Mouse (Mus musculus) CH12.LX (cell line): Measurements from ENCODE around the gene Hdac9. TPM values are rescaled to one million over a fixed set of nuclear protein-coding genes. Genes with fewer than 3 reads are reported as not detected.

Experiments
- DNase-seq: peaks from one replicate; pipeline ENCODE4 v3.0.0-alpha.2; 2013; ENCODE audit errors: extremely low read depth
- H3K27ac ChIP-seq: 2 replicates; pipeline ENCODE4 v1.5.1; 2012; ENCODE audit warnings: low read depth, mild to moderate bottlenecking, control low read depth, moderate library complexity; ENCODE audit not compliant: insufficient read depth
- H3K27me3 ChIP-seq: replicated peaks from 2 replicates; pipeline ENCODE3; 2012; ENCODE audit warnings: inconsistent platforms
- H3K36me3 ChIP-seq, 2 experiments: replicated peaks in 1 of 2; 2 replicates each; pipeline versions ENCODE3 to v1.6.1; 2012; ENCODE audit warnings: inconsistent platforms in 1 of 2, low read length in 1 of 2, mild to moderate bottlenecking in 1 of 2, mixed read lengths in 1 of 2, moderate library complexity in 1 of 2; ENCODE audit not compliant: control insufficient read depth in 1 of 2, insufficient read depth in 1 of 2
- H3K4me1 ChIP-seq, 2 experiments: 2 replicates each; pipeline ENCODE4 v1.6.1; 2012; ENCODE audit warnings: inconsistent platforms in 1 of 2, moderate library complexity in 1 of 2; ENCODE audit not compliant: insufficient read depth in 2 of 2, control insufficient read depth in 1 of 2
- H3K4me2 ChIP-seq: 2 replicates; pipeline ENCODE4 v1.6.1; 2012; ENCODE audit warnings: low read depth, mild to moderate bottlenecking, control low read depth; ENCODE audit not compliant: poor library complexity, insufficient read depth, severe bottlenecking
- H3K4me3 ChIP-seq, 3 experiments: fragments of 150-350 bp in 1 of 3; sonication (generic) in 1 of 3; replicated peaks in 1 of 3; 2 replicates each; pipeline versions ENCODE3 to v1.5.1; 2011 to 2012; ENCODE audit warnings: low read depth in 2 of 3, low read length in 2 of 3, mild to moderate bottlenecking in 2 of 3, moderate library complexity in 2 of 3, control low read depth in 1 of 3, improper control_type of control experiment in 1 of 3, inconsistent platforms in 1 of 3, mixed read lengths in 1 of 3; ENCODE audit not compliant: poor library complexity in 1 of 3
- H3K79me2 ChIP-seq: replicated peaks from 2 replicates; pipeline ENCODE4 v1.6.1; 2012; ENCODE audit warnings: mild to moderate bottlenecking, moderate library complexity; ENCODE audit not compliant: control insufficient read depth, poor library complexity, insufficient read depth, severe bottlenecking; ENCODE audit errors: extremely low read depth
- H3K9ac ChIP-seq: 2 replicates; pipeline ENCODE4 v1.6.1; 2012; ENCODE audit warnings: low read depth, mild to moderate bottlenecking, control low read depth, moderate library complexity; ENCODE audit not compliant: insufficient read depth
- H3K9me3 ChIP-seq: replicated peaks from 2 replicates; pipeline ENCODE3; 2012; ENCODE audit warnings: low read length, inconsistent platforms, mixed read lengths
- BHLHE40 ChIP-seq: IDR thresholded peaks from 2 replicates; pipeline ENCODE4 v1.6.1; 2011; ENCODE audit warnings: mild to moderate bottlenecking, low read depth, low read length, improper control_type of control experiment
- CHD2 ChIP-seq: IDR thresholded peaks from 2 replicates; pipeline ENCODE4 v1.6.1; 2011; ENCODE audit warnings: low read length, improper control_type of control experiment
- CTCF ChIP-seq, 2 experiments: IDR thresholded peaks in 1 of 2; conservative IDR thresholded peaks in 1 of 2; 2 replicates each; pipeline ENCODE4 v1.5.1; 2011 to 2012; ENCODE audit warnings: low read depth in 2 of 2, low read length in 2 of 2, improper control_type of control experiment in 1 of 2, inconsistent platforms in 1 of 2, mild to moderate bottlenecking in 1 of 2, moderate library complexity in 1 of 2
- ELF1 ChIP-seq: IDR thresholded peaks from 2 replicates; pipeline ENCODE4 v1.6.1; 2014; ENCODE audit warnings: low read depth, mild to moderate bottlenecking, inconsistent platforms, low read length, improper control_type of control experiment
- EP300 ChIP-seq: IDR thresholded peaks from 2 replicates; pipeline ENCODE4 v1.6.1; 2011; ENCODE audit warnings: low read length, improper control_type of control experiment
- ETS1 ChIP-seq: conservative IDR thresholded peaks from 2 replicates; pipeline ENCODE4 v1.6.1; 2012; ENCODE audit warnings: low read depth, mild to moderate bottlenecking, inconsistent platforms, low read length, improper control_type of control experiment, moderate library complexity
- GABPA ChIP-seq: IDR thresholded peaks from 2 replicates; pipeline ENCODE4 v1.6.1; 2012; ENCODE audit warnings: low read depth, low read length, improper control_type of control experiment, inconsistent platforms; ENCODE audit not compliant: insufficient replicate concordance
- HCFC1 ChIP-seq: IDR thresholded peaks from 2 replicates; pipeline ENCODE4 v1.6.1; 2012; ENCODE audit warnings: low read depth, mild to moderate bottlenecking, inconsistent platforms, low read length, improper control_type of control experiment
- JUND ChIP-seq: conservative IDR thresholded peaks from 2 replicates; pipeline ENCODE4 v1.6.1; 2011; ENCODE audit warnings: low read depth, low read length, improper control_type of control experiment
- MAFK ChIP-seq: IDR thresholded peaks from 2 replicates; pipeline ENCODE4 v1.6.1; 2011; ENCODE audit warnings: low read length, improper control_type of control experiment; ENCODE audit not compliant: insufficient replicate concordance
- MXI1 ChIP-seq: IDR thresholded peaks from 2 replicates; pipeline ENCODE4 v1.6.1; 2011; ENCODE audit warnings: mild to moderate bottlenecking, low read depth, low read length, improper control_type of control experiment
- NELFE ChIP-seq: IDR thresholded peaks from 2 replicates; pipeline ENCODE4 v1.6.1; 2011; ENCODE audit warnings: low read depth, low read length, improper control_type of control experiment
- NRF1 ChIP-seq: IDR thresholded peaks from 2 replicates; pipeline ENCODE4 v1.6.1; 2014; ENCODE audit warnings: low read depth, mild to moderate bottlenecking, inconsistent platforms, low read length, improper control_type of control experiment, moderate library complexity
- POLR2A ChIP-seq: IDR thresholded peaks from 2 replicates; pipeline ENCODE4 v1.6.1; 2011; ENCODE audit warnings: low read depth, mild to moderate bottlenecking, improper control_type of control experiment, low read length
- POLR2AphosphoS2 ChIP-seq: IDR thresholded peaks from 2 replicates; pipeline ENCODE4 v1.6.1; 2011; ENCODE audit warnings: low read depth, low read length, improper control_type of control experiment
- RCOR1 ChIP-seq: conservative IDR thresholded peaks from 2 replicates; pipeline ENCODE4 v1.6.1; 2012; ENCODE audit warnings: low read depth, mild to moderate bottlenecking, inconsistent platforms, low read length, improper control_type of control experiment
- TBP ChIP-seq: conservative IDR thresholded peaks from 2 replicates; pipeline ENCODE4 v1.6.1; 2011; ENCODE audit warnings: low read depth, low read length, improper control_type of control experiment
- UBTF ChIP-seq: IDR thresholded peaks from 2 replicates; pipeline ENCODE4 v1.6.1; 2012; ENCODE audit warnings: low read depth, mild to moderate bottlenecking, inconsistent platforms, low read length, improper control_type of control experiment, moderate library complexity
- USF2 ChIP-seq: conservative IDR thresholded peaks from 2 replicates; pipeline ENCODE4 v1.6.1; 2011; ENCODE audit warnings: low read depth, low read length, improper control_type of control experiment
- ZC3H11A ChIP-seq: IDR thresholded peaks from 2 replicates; pipeline ENCODE4 v1.6.1; 2012; ENCODE audit warnings: low read depth, mild to moderate bottlenecking, inconsistent platforms, low read length, improper control_type of control experiment
- ZNF384 ChIP-seq: IDR thresholded peaks from 2 replicates; pipeline ENCODE4 v1.6.1; 2012; ENCODE audit warnings: low read depth, low read length, improper control_type of control experiment, inconsistent platforms
- dilution Hi-C: fragments of 300-500 bp; cut with MboI; formaldehyde crosslinking; loops from 2 replicates; pipeline ENCODE4 v1.14.3; 2020; ENCODE audit warnings: low sequenced_read_pairs; ENCODE audit not compliant: extremely low pct_unique_long_range_greater_than_20kb, extremely low pct_ligation_motif_present
- in situ Hi-C: fragments of 300-500 bp; cut with MboI; formaldehyde crosslinking; loops from 3 replicates; pipeline ENCODE4 v1.14.3; 2019; ENCODE audit warnings: low sequenced_read_pairs, low pct_ligation_motif_present, low pct_unique_long_range_greater_than_20kb, mixed read lengths
- polyA plus RNA-seq: library from polyadenylated mRNA; unstranded; fragments of >175 nt; gene quantifications from 2 replicates; pipeline ENCODE4 v1.2.1, GENCODE M21; 2012; ENCODE audit warnings: low read depth; ENCODE audit not compliant: insufficient read length
- total RNA-seq, 2 experiments: library from RNA; depleted of rRNA; stranded (reverse); fragments of 300-350 nt in 1 of 2; fragments of >200 nt in 1 of 2; gene quantifications; 2 replicates each; pipeline ENCODE4 v1.2.3; 2012 to 2014

Hdac9 gene
- total and polyA plus RNA-seq, 3 experiments = 0.04 to 0.38 (median 0.17) TPM

- Histone ChIP-seq H3K4me3 (no peak overlapping the region), H3K4me2 (no peak overlapping the region), H3K27me3 (no peaks in the 10 kb centered on the region), H3K9me3 (no peaks in the 10 kb centered on the region), H3K4me1 (peaks cover 3 to 5% of the 10 kb centered on the region in 2 experiments; a peak in 3 of 4 replicates), H3K9ac (no peak overlapping the region), H3K27ac (no peak overlapping the region), H3K36me3 (no peaks in the 10 kb centered on the region), H3K79me2 (no peaks in the 10 kb centered on the region)
- dilution Hi-C loops (no loop called here), in situ Hi-C loops (no loop called here)
- TF ChIP-seq EP300 = no peak
- no peak for TF ChIP-seq USF2
- no peak for TF ChIP-seq ETS1
- no peak for TF ChIP-seq BHLHE40
- no peak for TF ChIP-seq RCOR1
- no peak for TF ChIP-seq MAFK
- TF ChIP-seq JUND = no peak
- no peak for TF ChIP-seq HCFC1
- no peak for TF ChIP-seq ZNF384
- TF ChIP-seq CTCF (conservative IDR thresholded peaks at IDR 0.05 in 1 of 2, IDR thresholded peaks at IDR 0.05 in 1 of 2; ENCODE audit: low read depth in 2 of 2, low read length in 2 of 2) = no peak
- no peak for DNase-seq
These were observed 443.8 kb downstream of the Hdac9 start for GRCm38 (mm10) chr12:34472949-34473651.

GRCm38 (mm10) chr12:34472542-34472941, 444.4 kb downstream of the Hdac9 start:
- Histone ChIP-seq H3K9me3 (no peaks in the 10 kb centered on the region), H3K4me3 (no peak overlapping the region), H3K27ac (no peak overlapping the region), H3K4me1 (peaks cover 3 to 5% of the 10 kb centered on the region in 2 experiments; a peak in 3 of 4 replicates), H3K9ac (no peak overlapping the region), H3K36me3 (no peaks in the 10 kb centered on the region), H3K4me2 (no peak overlapping the region), H3K79me2 (no peaks in the 10 kb centered on the region), H3K27me3 (no peaks in the 10 kb centered on the region)
- in situ Hi-C loops (no loop called here), dilution Hi-C loops (no loop called here)
- no peak for DNase-seq
- TF ChIP-seq NELFE (no peak), MXI1 (no peak), POLR2AphosphoS2 (no peak), CHD2 (no peak), ELF1 (no peak), GABPA (no peak), POLR2A (no peak), TBP (no peak), NRF1 (no peak), CTCF (conservative IDR thresholded peaks at IDR 0.05 in 1 of 2, IDR thresholded peaks at IDR 0.05 in 1 of 2; ENCODE audit: low read depth in 2 of 2, low read length in 2 of 2) (no peak), JUND (no peak), UBTF (no peak), ETS1 (no peak), ZC3H11A (no peak)
